Mouse (Mus musculus) midbrain, embryonic 16.5 days (tissue): ENCODE measurements around the gene Abca4. TPM values are rescaled to one million over a fixed set of nuclear protein-coding genes. Genes with fewer than 3 reads are reported as not detected.

Experiments used
- ATAC-seq: fragments of 200-750 bp; cut with Nextera tagmentation; 2 replicates; pipeline ENCODE4 v1.8.0; 2017; ENCODE audit warnings: moderate TSS enrichment
- H3K27ac ChIP-seq: fragments of 300-500 bp; sonication (generic); 2 replicates; pipeline ENCODE4 v1.5.1; 2014; ENCODE audit warnings: mild to moderate bottlenecking, low read length, mixed read lengths
- H3K27me3 ChIP-seq: fragments of 300-500 bp; sonication (generic); 2 replicates; pipeline ENCODE4 v1.6.1; 2014; ENCODE audit warnings: low read depth, low read length, mixed read lengths; ENCODE audit not compliant: control insufficient read depth, insufficient read depth
- H3K36me3 ChIP-seq: fragments of 300-500 bp; sonication (generic); 2 replicates; pipeline ENCODE4 v1.6.1; 2014; ENCODE audit warnings: mild to moderate bottlenecking, low read length, moderate library complexity, mixed read lengths; ENCODE audit not compliant: control insufficient read depth, insufficient read depth
- H3K4me1 ChIP-seq: fragments of 300-500 bp; sonication (generic); 2 replicates; pipeline ENCODE4 v1.6.1; 2014; ENCODE audit warnings: mild to moderate bottlenecking, low read length, mixed read lengths; ENCODE audit not compliant: control insufficient read depth, insufficient read depth
- H3K4me2 ChIP-seq: fragments of 300-500 bp; sonication (generic); 2 replicates; pipeline ENCODE4 v1.6.1; 2014; ENCODE audit warnings: mild to moderate bottlenecking, low read length, mixed read lengths
- H3K4me3 ChIP-seq: fragments of 300-500 bp; sonication (generic); 2 replicates; pipeline ENCODE4 v1.5.1; 2014; ENCODE audit warnings: low read depth, mild to moderate bottlenecking, low read length, moderate library complexity, mixed read lengths
- H3K9ac ChIP-seq: fragments of 300-500 bp; sonication (generic); 2 replicates; pipeline ENCODE4 v1.6.1; 2014; ENCODE audit warnings: low read depth, low read length, mixed read lengths
- H3K9me3 ChIP-seq: fragments of 300-500 bp; sonication (generic); replicated peaks from 2 replicates; pipeline ENCODE4 v1.6.1; 2014; ENCODE audit warnings: mild to moderate bottlenecking, low read length, mixed read lengths; ENCODE audit not compliant: control insufficient read depth, poor library complexity, severe bottlenecking
- WGBS: fragments of 180-500 bp; shearing (Covaris S2); extraction: QIAGEN DNeasy Blood & Tissue Kit; methylation state at CpG from one replicate; pipeline ENCODE4 v1.1.7; 2014; 5-methylcytosine and 5-hydroxymethylcytosine counted together
- polyA plus RNA-seq: library from polyadenylated mRNA; unstranded; fragments of >200 nt; fragmentation: Nextera tagmentation; extraction: Ambion mirVana; gene quantifications from 2 replicates; pipeline ENCODE4 v1.2.1, GENCODE M21; 2015

The Abca4 gene
- 0.93 and 1.7 TPM in 2 replicates for polyA plus RNA-seq

DNA sequence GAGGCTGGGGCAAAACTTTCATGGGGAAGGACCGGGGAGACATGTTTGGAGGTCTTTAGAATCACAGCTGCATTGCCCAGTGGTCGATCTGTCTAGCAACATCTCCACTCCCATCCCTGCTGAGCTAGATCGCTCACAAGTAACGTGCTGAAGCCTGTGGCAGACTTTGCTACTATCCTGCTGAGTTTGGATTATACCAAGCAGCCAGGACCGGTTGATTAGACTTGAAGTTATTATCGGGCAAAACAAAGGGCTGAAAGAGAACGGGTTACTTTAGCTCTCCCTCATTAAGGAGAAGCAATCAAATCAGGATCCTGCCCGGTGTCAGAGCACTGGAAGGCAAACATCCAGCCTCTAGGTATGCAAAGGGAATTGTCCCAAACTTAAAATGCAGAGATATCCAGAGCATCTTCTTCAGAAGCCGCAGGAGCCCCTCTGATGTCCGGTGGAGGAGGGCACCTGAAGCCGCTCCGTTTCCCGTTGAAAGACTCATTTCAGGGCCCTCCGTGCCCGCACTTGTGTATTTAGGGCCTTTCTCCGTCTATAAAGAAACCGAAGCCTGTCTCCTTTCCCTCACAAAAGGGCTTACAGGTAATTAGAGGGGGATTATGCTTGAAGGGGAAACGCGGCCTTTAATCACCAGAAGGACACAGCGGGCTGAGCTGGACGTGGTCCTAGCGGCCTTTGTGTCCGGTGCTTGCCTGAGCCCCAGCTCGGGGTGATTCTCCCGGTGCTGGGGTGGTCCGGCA lies at the start of gene Abca4:
Abca4 (plus strand) TSS at position 645 of the 749 bp plus-strand sequence.
- H3K4me2 ChIP-seq, result peak within 1 kb of the TSS; percentile 38
- H3K4me3 ChIP-seq, result peak within 1 kb of the TSS; percentile 6
- peaks cover 39% of the 10 kb centered on the region for H3K27me3 ChIP-seq
- H3K27ac ChIP-seq, result no peak within 1 kb of the TSS
- peaks cover 30% of the 10 kb centered on the region for H3K4me1 ChIP-seq
- H3K9me3 ChIP-seq, result no peaks in the 10 kb centered on the region
- ATAC-seq, result no peak
- no peaks in the 10 kb centered on the region for H3K36me3 ChIP-seq
- 2% methylated on average over 26 of the region's 26 CpGs for WGBS
- H3K9ac ChIP-seq, result peak within 1 kb of the TSS; percentile 39; the same call in 1 of the 2 replicates

DNA sequence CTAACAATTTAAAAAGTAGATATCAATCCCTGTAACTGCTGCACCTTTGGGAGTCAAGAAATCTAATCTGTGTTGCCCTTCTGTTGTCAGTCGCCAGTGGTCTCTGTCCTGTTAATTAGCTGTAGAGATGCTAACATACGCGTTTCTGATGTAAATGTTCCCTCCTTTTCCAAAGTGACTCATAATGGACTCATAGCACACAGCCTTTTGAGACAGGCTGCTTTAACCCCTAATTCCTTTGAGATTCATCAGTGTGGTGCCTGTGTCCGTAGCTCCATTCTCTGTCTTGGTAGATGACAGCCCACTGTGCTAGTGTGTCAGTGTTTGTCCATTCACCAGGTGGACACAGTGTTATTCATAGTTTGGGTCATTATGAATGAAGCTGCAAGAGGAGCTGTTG lies 49.1 kb upstream of the Abca4 start:
- ATAC-seq, result no peak
- no peak overlapping the region for H3K4me3 ChIP-seq
- WGBS, result 72% methylated on average over 4 of the region's 4 CpGs
- H3K36me3 ChIP-seq, result no peaks in the 10 kb centered on the region
- H3K9ac ChIP-seq, result no peak overlapping the region
- no peaks in the 10 kb centered on the region for H3K4me1 ChIP-seq
- H3K9me3 ChIP-seq, result no peaks in the 10 kb centered on the region
- H3K27ac ChIP-seq, result no peak overlapping the region
- H3K4me2 ChIP-seq, result no peak overlapping the region
- H3K27me3 ChIP-seq, result no peaks in the 10 kb centered on the region

GRCm38 (mm10) chr3:121999934-122000333 lies 44.3 kb upstream of the Abca4 start:
- H3K4me2 ChIP-seq, result no peak overlapping the region
- WGBS, result 90% methylated on average over 2 of the region's 2 CpGs
- no peaks in the 10 kb centered on the region for H3K4me1 ChIP-seq

DNA sequence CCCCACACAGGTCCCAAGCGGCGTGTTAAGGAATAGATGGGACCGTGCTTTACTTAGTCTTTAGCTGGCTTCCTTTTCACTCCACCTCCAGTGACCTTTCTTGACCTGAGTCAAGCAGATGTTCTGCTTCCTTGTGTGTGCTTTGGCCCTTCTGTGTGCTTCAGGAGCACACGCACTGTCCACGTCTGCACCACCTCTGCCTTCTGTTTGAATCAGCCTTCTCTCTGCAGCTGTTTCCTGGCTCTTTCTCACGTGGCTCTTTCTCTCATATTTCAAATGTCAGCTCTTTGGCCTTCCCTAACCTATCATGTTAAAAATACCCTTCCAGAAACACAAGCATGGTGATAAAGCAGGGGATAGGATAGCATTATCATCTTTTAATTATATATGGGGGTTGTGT lies 42.7 kb upstream of the Abca4 start:
- H3K9me3 ChIP-seq, result no peaks in the 10 kb centered on the region
- no peaks in the 10 kb centered on the region for H3K27me3 ChIP-seq
- no peak overlapping the region for H3K9ac ChIP-seq
- H3K4me3 ChIP-seq, result no peak overlapping the region
- H3K27ac ChIP-seq, result no peak overlapping the region
- H3K4me2 ChIP-seq, result no peak overlapping the region
- H3K4me1 ChIP-seq, result no peaks in the 10 kb centered on the region
- no peak for ATAC-seq
- no peaks in the 10 kb centered on the region for H3K36me3 ChIP-seq
- 80% methylated on average over 6 of the region's 6 CpGs for WGBS

More at GRCm38 (mm10) chr3:121999934-122000333, 44.3 kb upstream of the Abca4 start:
- no peaks in the 10 kb centered on the region for H3K27me3 ChIP-seq
- no peaks in the 10 kb centered on the region for H3K36me3 ChIP-seq
- no peaks in the 10 kb centered on the region for H3K9me3 ChIP-seq
- H3K27ac ChIP-seq, result no peak overlapping the region
- no peak overlapping the region for H3K9ac ChIP-seq
- H3K4me3 ChIP-seq, result no peak overlapping the region
- no peak for ATAC-seq

DNA sequence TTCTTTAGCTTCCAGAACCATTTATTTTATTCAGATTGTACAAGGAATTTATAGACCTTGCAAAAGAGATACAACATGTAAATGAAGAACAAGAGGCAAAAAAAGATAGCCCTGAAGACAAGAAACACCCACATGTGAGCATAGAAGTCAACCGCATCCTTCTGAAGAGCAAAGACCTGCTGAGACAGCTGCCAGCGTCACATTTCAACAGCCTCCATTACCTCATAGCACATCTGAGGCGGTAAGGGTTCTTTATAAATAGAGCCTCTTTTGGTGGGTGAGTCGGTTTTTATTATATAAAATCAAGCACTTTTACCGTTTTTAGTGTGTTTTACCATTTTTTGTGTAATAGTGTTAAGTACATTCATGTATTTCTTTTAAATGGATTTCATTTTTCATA lies 34.4 kb upstream of the Abca4 start:
- no peaks in the 10 kb centered on the region for H3K9me3 ChIP-seq

DNA sequence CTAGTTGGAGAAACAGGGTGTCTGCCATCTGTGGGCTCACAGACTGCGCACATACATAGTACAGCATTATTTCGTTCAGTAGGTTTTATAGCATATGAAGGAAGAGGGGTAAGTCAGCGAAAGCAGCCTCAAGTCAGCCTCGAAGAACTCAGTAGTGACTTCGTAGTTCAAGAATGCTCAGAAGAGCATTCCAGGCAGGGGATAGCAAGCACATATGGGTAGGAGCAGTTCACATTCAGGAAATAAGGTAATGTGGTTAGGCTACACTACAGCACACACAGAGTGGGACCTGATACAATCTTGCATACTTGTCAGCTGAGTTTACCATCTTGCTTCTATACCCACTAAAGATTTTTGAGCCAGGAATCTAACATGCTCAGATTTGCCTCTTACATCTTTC lies 34.0 kb upstream of the Abca4 start:
- Histone ChIP-seq H3K9me3 (no peaks in the 10 kb centered on the region), H3K4me2 (no peak overlapping the region), H3K27me3 (no peaks in the 10 kb centered on the region), H3K4me1 (no peaks in the 10 kb centered on the region), H3K27ac (no peak overlapping the region), H3K4me3 (no peak overlapping the region), H3K9ac (no peak overlapping the region), H3K36me3 (no peaks in the 10 kb centered on the region)
- ATAC-seq, result no peak
- 94% methylated on average over 5 of the region's 5 CpGs for WGBS

More for the DNA sequence above, 34.4 kb upstream of the Abca4 start:
- H3K27ac ChIP-seq, result no peak overlapping the region
- no peaks in the 10 kb centered on the region for H3K36me3 ChIP-seq
- H3K4me2 ChIP-seq, result no peak overlapping the region
- no peak overlapping the region for H3K9ac ChIP-seq
- WGBS, result 89% methylated on average over 5 of the region's 5 CpGs
- no peak for ATAC-seq
- H3K4me3 ChIP-seq, result no peak overlapping the region
- no peaks in the 10 kb centered on the region for H3K27me3 ChIP-seq
- H3K4me1 ChIP-seq, result no peaks in the 10 kb centered on the region

DNA sequence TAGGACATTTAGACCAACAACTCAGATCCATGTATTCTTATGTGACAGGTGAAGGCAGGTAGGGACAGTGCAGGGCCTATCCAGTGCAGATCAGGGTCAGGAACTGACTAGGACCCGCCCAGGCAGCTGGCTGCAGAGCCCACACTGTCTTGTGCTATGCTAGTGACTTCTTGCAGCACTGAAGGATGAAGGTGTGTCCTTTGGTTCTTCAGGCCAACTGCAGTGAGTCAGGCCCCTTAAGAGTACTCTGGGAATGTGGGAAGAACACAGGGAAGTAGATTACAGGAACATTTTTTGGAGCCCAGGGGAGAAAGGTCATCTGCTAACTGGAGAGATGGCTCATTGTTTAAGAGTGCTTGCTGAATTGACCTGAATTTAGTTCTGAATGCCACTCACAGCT lies 31.8 kb upstream of the Abca4 start:
- Histone ChIP-seq H3K36me3 (no peaks in the 10 kb centered on the region), H3K4me2 (no peak overlapping the region), H3K27me3 (no peaks in the 10 kb centered on the region), H3K9me3 (no peaks in the 10 kb centered on the region), H3K4me1 (no peaks in the 10 kb centered on the region), H3K9ac (no peak overlapping the region), H3K4me3 (no peak overlapping the region), H3K27ac (no peak overlapping the region)
- no peak for ATAC-seq
- 65% methylated on average over 1 of the region's 1 CpGs for WGBS

- H3K27ac ChIP-seq, result no peak overlapping the region
- H3K4me2 ChIP-seq, result no peak overlapping the region
- H3K4me1 ChIP-seq, result no peaks in the 10 kb centered on the region
- ATAC-seq, result no peak
- no peaks in the 10 kb centered on the region for H3K9me3 ChIP-seq
- H3K9ac ChIP-seq, result no peak overlapping the region
- 94% methylated on average over 7 of the region's 7 CpGs for WGBS
- no peak overlapping the region for H3K4me3 ChIP-seq
- no peaks in the 10 kb centered on the region for H3K36me3 ChIP-seq
- H3K27me3 ChIP-seq, result no peaks in the 10 kb centered on the region
These were observed 25.8 kb upstream of the Abca4 start for GRCm38 (mm10) chr3:122018421-122018820.

DNA sequence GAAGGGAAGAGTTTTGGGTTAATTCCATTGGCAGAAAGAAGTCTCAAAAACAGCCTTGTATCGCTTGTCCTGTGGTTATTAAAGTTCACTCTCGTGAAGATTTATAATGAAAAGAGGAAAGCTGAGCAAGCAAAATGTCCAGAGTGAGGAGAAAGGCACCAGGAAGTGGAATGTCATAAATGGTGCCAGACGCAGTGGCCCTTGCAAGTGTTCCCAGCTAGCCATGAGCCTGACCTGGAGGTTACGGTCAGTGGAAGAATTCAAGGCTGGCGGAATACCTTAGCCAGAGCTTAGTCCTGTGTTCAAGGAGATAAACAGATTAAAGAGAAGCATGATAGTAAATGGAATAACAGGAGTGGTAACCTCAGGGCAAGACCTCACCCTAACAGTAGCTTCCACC lies 25.1 kb upstream of the Abca4 start:
- Histone ChIP-seq H3K27ac (no peak overlapping the region), H3K9ac (no peak overlapping the region), H3K9me3 (no peaks in the 10 kb centered on the region), H3K27me3 (no peaks in the 10 kb centered on the region), H3K4me3 (no peak overlapping the region), H3K36me3 (no peaks in the 10 kb centered on the region), H3K4me1 (no peaks in the 10 kb centered on the region), H3K4me2 (no peak overlapping the region)
- no peak for ATAC-seq
- 94% methylated on average over 5 of the region's 5 CpGs for WGBS
